Mouse (Mus musculus) midbrain, embryonic 10.5 days (tissue): Measurements from ENCODE around the gene Lnpk. TPM values are rescaled to one million over a fixed set of nuclear protein-coding genes. Genes with fewer than 3 reads are reported as not detected.

Experiments used
- DNase-seq: peaks from one replicate; pipeline ENCODE4 v3.0.0-alpha.2; 2017; ENCODE audit warnings: low spot score
- H3K27ac ChIP-seq: fragments of 300-500 bp; sonication (generic); replicated peaks from 2 replicates; pipeline ENCODE4 v1.5.1; 2016; ENCODE audit warnings: mild to moderate bottlenecking
- H3K27me3 ChIP-seq: fragments of 300-500 bp; sonication (generic); 2 replicates; pipeline ENCODE4 v1.6.1; 2016; ENCODE audit warnings: low read depth, mild to moderate bottlenecking; ENCODE audit not compliant: poor library complexity, severe bottlenecking
- H3K36me3 ChIP-seq: fragments of 300-500 bp; sonication (generic); 2 replicates; pipeline ENCODE4 v1.6.1; 2016; ENCODE audit warnings: mild to moderate bottlenecking, moderate library complexity
- H3K4me1 ChIP-seq: fragments of 300-500 bp; sonication (generic); 2 replicates; pipeline ENCODE4 v1.6.1; 2016
- H3K4me3 ChIP-seq: fragments of 300-500 bp; sonication (generic); 2 replicates; pipeline ENCODE4 v1.5.1; 2016; ENCODE audit warnings: mild to moderate bottlenecking, moderate library complexity
- H3K9me3 ChIP-seq: fragments of 300-500 bp; sonication (generic); replicated peaks from 2 replicates; pipeline ENCODE4 v1.6.1; 2016; ENCODE audit warnings: mild to moderate bottlenecking
- WGBS: fragments of 180-500 bp; shearing (Covaris S2); methylation state at CpG from one replicate; pipeline ENCODE4 v1.1.7; 2016; 5-methylcytosine and 5-hydroxymethylcytosine counted together
- polyA plus RNA-seq: library from polyadenylated mRNA; unstranded; fragments of >200 nt; fragmentation: Nextera tagmentation; extraction: Ambion mirVana; gene quantifications from 2 replicates; pipeline ENCODE4 v1.2.1, GENCODE M21; 2016

The Lnpk gene
- polyA plus RNA-seq, 1 experiment from 2014 or later: 40.4 TPM

DNA sequence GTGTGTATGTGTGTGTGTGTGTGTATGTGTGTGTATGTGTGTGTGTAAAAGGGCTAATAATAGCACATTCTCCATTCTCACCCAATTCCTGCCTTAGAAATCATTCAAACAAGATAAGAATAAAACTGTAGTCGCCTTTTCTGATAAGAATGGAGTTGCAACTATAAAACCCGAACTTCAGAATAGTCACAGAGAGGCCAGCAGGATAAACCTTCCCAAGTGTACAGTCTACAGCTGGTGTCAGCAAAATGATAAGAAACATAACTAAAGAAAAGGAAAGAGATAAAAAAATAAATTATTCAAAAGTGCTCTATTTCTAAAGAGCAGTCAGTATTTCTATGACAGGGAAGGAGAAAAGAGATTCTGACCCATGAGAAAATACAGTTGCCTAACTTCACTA, 19.4 kb downstream of the Lnpk start:
- 93% methylated on average over 2 of the region's 2 CpGs for WGBS
- Histone ChIP-seq H3K4me1 (peaks cover 29% of the 10 kb centered on the region), H3K27ac (no peak overlapping the region), H3K4me3 (no peak overlapping the region), H3K36me3 (peaks cover 38% of the 10 kb centered on the region), H3K27me3 (no peaks in the 10 kb centered on the region), H3K9me3 (no peaks in the 10 kb centered on the region)
- no peak for DNase-seq

DNA sequence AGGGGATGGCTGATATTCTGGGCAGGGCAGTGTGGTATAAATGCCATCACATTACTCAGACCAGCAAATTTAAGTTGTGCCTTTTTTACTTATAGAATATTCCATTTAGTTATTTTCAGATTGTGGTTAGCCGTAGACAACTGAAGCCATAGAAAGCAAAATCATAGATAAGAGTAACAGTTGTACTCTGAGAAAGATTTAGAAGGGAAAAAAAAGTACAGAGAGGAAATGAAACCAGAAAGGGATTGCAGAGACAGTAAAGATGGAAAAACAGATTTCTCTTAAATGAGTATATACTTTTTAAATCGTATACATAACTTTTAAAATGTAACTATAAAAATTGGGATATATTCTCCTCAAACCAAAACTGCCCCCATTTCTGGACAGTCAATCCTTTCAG, 20.1 kb downstream of the Lnpk start:
- WGBS: 91% methylated on average over 2 of the region's 2 CpGs
- Histone ChIP-seq H3K36me3 (peaks cover 40% of the 10 kb centered on the region), H3K4me1 (peaks cover 28% of the 10 kb centered on the region), H3K9me3 (no peaks in the 10 kb centered on the region), H3K27ac (no peak overlapping the region), H3K27me3 (no peaks in the 10 kb centered on the region), H3K4me3 (no peak overlapping the region)
- no peak for DNase-seq

GRCm38 (mm10) chr2:74557451-74557850, 21.8 kb downstream of the Lnpk start:
- H3K4me1 ChIP-seq: peaks cover 25% of the 10 kb centered on the region
- no peak overlapping the region for H3K27ac ChIP-seq
- H3K4me3 ChIP-seq: no peak overlapping the region
- peaks cover 42% of the 10 kb centered on the region for H3K36me3 ChIP-seq
- no peaks in the 10 kb centered on the region; the same call in 1 of the 2 replicates for H3K9me3 ChIP-seq
- H3K27me3 ChIP-seq: no peaks in the 10 kb centered on the region
- 54% methylated on average over 2 of the region's 2 CpGs for WGBS
- DNase-seq: peak; percentile 47

DNA sequence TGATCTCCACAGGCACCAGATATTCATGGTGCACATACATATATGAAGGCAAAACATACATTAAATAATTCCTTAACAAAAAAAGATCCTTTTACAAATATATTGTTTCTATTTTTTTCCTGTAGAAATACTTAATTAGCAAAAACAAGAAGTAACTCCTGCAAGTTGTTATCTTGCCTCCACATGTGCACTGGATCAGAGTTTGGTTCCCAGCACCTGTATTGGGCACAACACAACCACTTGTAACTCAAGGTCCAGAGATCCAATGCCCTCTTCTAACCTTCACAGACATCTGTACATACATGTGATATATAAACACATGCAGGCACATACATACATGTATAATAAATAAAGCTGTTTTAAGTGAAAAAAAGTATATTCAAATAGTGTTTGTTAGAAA, 27.3 kb downstream of the Lnpk start:
- Histone ChIP-seq H3K27me3 (no peaks in the 10 kb centered on the region), H3K36me3 (peaks cover 34% of the 10 kb centered on the region), H3K4me1 (peaks cover 4% of the 10 kb centered on the region; the same call in 1 of the 2 replicates), H3K27ac (no peak overlapping the region), H3K9me3 (no peaks in the 10 kb centered on the region; the same call in 1 of the 2 replicates), H3K4me3 (no peak overlapping the region)
- no peak for DNase-seq

- WGBS: 91% methylated on average over 2 of the region's 2 CpGs
- Histone ChIP-seq H3K4me3 (no peak overlapping the region), H3K9me3 (no peaks in the 10 kb centered on the region; the same call in 1 of the 2 replicates), H3K4me1 (no peaks in the 10 kb centered on the region), H3K27ac (no peak overlapping the region), H3K27me3 (no peaks in the 10 kb centered on the region), H3K36me3 (peaks cover 28% of the 10 kb centered on the region)
- DNase-seq: no peak
Observed at GRCm38 (mm10) chr2:74548306-74548705, 30.9 kb downstream of the Lnpk start.

DNA sequence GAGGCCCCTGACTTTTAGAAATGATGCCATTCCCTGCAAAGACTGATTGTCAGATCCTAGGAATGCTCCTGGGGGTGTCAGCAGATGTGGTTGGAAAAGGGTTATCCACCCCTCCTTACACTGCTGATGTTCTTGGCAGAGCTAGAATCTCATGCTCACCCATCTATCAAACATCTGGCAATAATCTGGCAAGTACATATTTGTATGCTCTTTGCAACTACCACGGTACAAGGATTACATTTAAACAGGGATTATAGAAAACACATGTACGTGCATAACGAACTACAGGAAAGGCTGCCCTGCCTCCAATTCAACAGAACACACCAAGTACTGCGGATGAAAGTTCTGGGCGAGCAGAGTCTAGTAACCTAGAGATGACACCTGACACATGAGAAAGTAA, 70.9 kb downstream of the Lnpk start:
- no peak overlapping the region for H3K27ac ChIP-seq
- H3K36me3 ChIP-seq: no peaks in the 10 kb centered on the region
- H3K27me3 ChIP-seq: no peaks in the 10 kb centered on the region
- no peaks in the 10 kb centered on the region for H3K9me3 ChIP-seq
- WGBS: 90% methylated on average over 5 of the region's 5 CpGs
- H3K4me3 ChIP-seq: no peak overlapping the region
- H3K4me1 ChIP-seq: peaks cover 5% of the 10 kb centered on the region; the same call in 1 of the 2 replicates
- DNase-seq: no peak

- Histone ChIP-seq H3K4me1 (peaks cover 5% of the 10 kb centered on the region; the same call in 1 of the 2 replicates), H3K27ac (peak overlapping the region; percentile 15; the same call in 1 of the 2 replicates), H3K36me3 (no peaks in the 10 kb centered on the region), H3K4me3 (no peak overlapping the region), H3K9me3 (no peaks in the 10 kb centered on the region), H3K27me3 (no peaks in the 10 kb centered on the region)
- 45% methylated on average over 8 of the region's 8 CpGs for WGBS
- no peak for DNase-seq
Observed at GRCm38 (mm10) chr2:74506439-74506838, 72.8 kb downstream of the Lnpk start.

GRCm38 (mm10) chr2:74500307-74500706, 78.9 kb downstream of the Lnpk start:
- 90% methylated on average over 2 of the region's 2 CpGs for WGBS
- Histone ChIP-seq H3K4me3 (no peak overlapping the region), H3K27ac (no peak overlapping the region), H3K4me1 (no peaks in the 10 kb centered on the region; the same call in 1 of the 2 replicates), H3K9me3 (no peaks in the 10 kb centered on the region), H3K36me3 (no peaks in the 10 kb centered on the region), H3K27me3 (no peaks in the 10 kb centered on the region)
- DNase-seq: no peak

DNA sequence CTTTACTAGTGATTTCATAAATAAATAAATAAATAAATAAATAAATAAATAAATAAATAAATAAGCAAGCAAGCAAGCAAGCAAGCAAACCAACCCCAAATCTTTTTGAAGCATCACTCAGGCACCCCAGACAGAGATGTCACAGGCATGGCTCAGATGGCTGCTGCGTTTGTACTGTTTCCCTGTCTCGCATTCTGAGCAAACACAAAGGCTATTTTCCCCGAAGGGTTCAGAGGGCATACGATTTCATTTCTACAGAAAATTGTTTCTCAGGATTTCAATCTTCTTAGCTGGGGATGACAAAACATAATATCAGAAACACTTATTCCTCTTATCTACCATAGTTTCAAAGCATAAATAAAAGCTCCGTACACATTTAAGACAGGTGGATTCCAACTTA, 81.4 kb downstream of the Lnpk start:
- no peaks in the 10 kb centered on the region for H3K36me3 ChIP-seq
- no peaks in the 10 kb centered on the region for H3K27me3 ChIP-seq
- H3K27ac ChIP-seq: no peak overlapping the region
- no peak overlapping the region for H3K4me3 ChIP-seq
- DNase-seq: no peak
- no peaks in the 10 kb centered on the region for H3K9me3 ChIP-seq
- H3K4me1 ChIP-seq: no peaks in the 10 kb centered on the region; the same call in 1 of the 2 replicates
- WGBS: 59% methylated on average over 5 of the region's 5 CpGs

- DNase-seq: no peak
- 84% methylated on average over 13 of the region's 13 CpGs for WGBS
- no peaks in the 10 kb centered on the region for H3K9me3 ChIP-seq
Observed at GRCm38 (mm10) chr2:74491426-74491825, 87.8 kb downstream of the Lnpk start.

DNA sequence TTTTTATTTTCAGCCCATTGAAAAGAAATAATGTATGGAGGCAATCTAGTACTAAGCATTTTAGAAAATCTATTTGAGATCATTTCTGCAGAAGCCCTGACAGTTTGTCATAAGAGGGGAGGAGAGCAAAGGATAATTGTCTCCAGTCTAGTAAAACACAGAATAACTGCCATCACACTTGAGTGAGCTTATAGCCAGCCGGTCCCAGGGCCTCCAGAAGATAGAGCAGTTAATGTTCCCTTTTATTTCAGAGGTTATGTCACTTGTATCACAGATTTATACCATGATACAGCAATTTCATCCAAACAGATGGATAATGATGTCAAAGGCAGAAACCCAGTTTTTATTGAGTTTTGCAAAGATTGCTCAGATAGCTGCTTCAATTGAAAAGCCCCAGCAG, 89.0 kb downstream of the Lnpk start:
- DNase-seq: no peak
- WGBS: 98% methylated on average over 1 of the region's 1 CpGs
- Histone ChIP-seq H3K9me3 (no peaks in the 10 kb centered on the region), H3K27me3 (no peaks in the 10 kb centered on the region), H3K36me3 (no peaks in the 10 kb centered on the region), H3K4me1 (peaks cover 5% of the 10 kb centered on the region), H3K27ac (no peak overlapping the region), H3K4me3 (no peak overlapping the region)

More at GRCm38 (mm10) chr2:74491426-74491825, 87.8 kb downstream of the Lnpk start:
- Histone ChIP-seq H3K4me1 (peaks cover 5% of the 10 kb centered on the region), H3K4me3 (no peak overlapping the region), H3K27ac (no peak overlapping the region), H3K36me3 (no peaks in the 10 kb centered on the region), H3K27me3 (no peaks in the 10 kb centered on the region)

- 62% methylated on average over 7 of the region's 7 CpGs for WGBS
- Histone ChIP-seq H3K4me3 (no peak overlapping the region), H3K27ac (no peak overlapping the region), H3K27me3 (no peaks in the 10 kb centered on the region), H3K36me3 (no peaks in the 10 kb centered on the region), H3K9me3 (no peaks in the 10 kb centered on the region), H3K4me1 (peaks cover 5% of the 10 kb centered on the region)
- no peak for DNase-seq
Observed at GRCm38 (mm10) chr2:74488443-74488842, 90.8 kb downstream of the Lnpk start.

DNA sequence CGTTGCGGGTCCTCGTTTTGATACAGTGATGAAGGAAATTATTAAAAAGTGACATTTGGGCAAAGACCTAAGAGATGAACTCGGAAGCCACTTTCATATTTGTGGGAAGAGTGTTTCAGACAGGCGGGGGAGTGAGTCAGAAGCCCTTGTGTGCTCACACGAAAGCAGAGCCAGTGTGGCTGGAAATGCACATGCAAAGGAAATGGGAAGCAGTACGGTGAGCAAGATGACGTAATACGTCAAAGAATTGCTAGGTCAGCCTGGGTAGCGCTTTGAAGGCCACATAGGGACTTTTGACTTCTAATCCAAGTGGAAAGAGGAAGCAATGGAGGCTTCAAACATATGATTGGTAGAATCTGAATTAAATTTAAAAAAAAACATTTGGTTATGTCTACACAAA, 96.6 kb downstream of the Lnpk start:
- no peak for DNase-seq
- Histone ChIP-seq H3K27ac (no peak overlapping the region), H3K27me3 (no peaks in the 10 kb centered on the region), H3K4me3 (no peak overlapping the region), H3K9me3 (no peaks in the 10 kb centered on the region), H3K36me3 (no peaks in the 10 kb centered on the region), H3K4me1 (peaks cover 5% of the 10 kb centered on the region; the same call in 1 of the 2 replicates)
- WGBS: 93% methylated on average over 10 of the region's 10 CpGs

DNA sequence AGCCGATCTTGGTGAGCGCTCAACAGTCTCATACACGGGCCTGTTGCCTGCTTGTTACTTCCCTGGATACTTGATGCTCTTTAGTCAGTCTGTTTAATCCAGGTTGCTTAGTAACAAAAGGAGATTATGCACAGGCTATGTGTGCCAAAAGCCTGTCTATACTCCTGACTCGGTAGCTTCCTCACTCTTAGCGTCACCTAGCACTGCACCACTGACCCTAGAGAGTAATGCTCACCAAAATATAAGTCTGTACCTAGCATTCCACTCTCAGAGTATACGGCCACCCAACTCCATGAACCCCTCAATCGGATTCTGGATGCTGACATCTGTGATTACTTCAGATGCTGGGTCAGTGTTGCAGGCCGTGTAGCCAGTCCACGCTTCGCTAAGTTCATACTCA, 97.1 kb downstream of the Lnpk start:
- 83% methylated on average over 10 of the region's 10 CpGs for WGBS
- no peak overlapping the region for H3K27ac ChIP-seq
- no peaks in the 10 kb centered on the region for H3K27me3 ChIP-seq
- H3K4me1 ChIP-seq: peaks cover 5% of the 10 kb centered on the region; the same call in 1 of the 2 replicates
- no peak for DNase-seq
- no peaks in the 10 kb centered on the region for H3K36me3 ChIP-seq
- H3K9me3 ChIP-seq: no peaks in the 10 kb centered on the region
- no peak overlapping the region for H3K4me3 ChIP-seq
